Mouse (Mus musculus) limb, embryonic 15.5 days (tissue): ENCODE results near the gene Zbtb45. TPM values are rescaled to one million over a fixed set of nuclear protein-coding genes. Genes with fewer than 3 reads are reported as not detected.

ENCODE experiments used
- ATAC-seq: fragments of 200-750 bp; cut with Nextera tagmentation; 2 replicates; pipeline ENCODE4 v1.8.0; 2017; ENCODE audit warnings: low read depth, moderate TSS enrichment; ENCODE audit not compliant: insufficient number of reproducible peaks, low FRiP score, low TSS enrichment
- H3K27ac ChIP-seq: fragments of 300-500 bp; sonication (generic); 2 replicates; pipeline ENCODE4 v1.5.1; 2015; ENCODE audit warnings: moderate library complexity, mild to moderate bottlenecking, inconsistent platforms
- H3K27me3 ChIP-seq: fragments of 300-500 bp; sonication (generic); 2 replicates; pipeline ENCODE4 v1.6.1; 2015; ENCODE audit warnings: inconsistent platforms
- H3K36me3 ChIP-seq: fragments of 300-500 bp; sonication (generic); 2 replicates; pipeline ENCODE4 v1.6.1; 2015; ENCODE audit warnings: inconsistent platforms
- H3K4me1 ChIP-seq: fragments of 300-500 bp; sonication (generic); 2 replicates; pipeline ENCODE4 v1.6.1; 2015; ENCODE audit warnings: inconsistent platforms
- H3K4me2 ChIP-seq: fragments of 300-500 bp; sonication (generic); 2 replicates; pipeline ENCODE4 v1.6.1; 2015; ENCODE audit warnings: mild to moderate bottlenecking, inconsistent platforms
- H3K4me3 ChIP-seq: fragments of 300-500 bp; sonication (generic); 2 replicates; pipeline ENCODE4 v1.5.1; 2015; ENCODE audit warnings: mild to moderate bottlenecking, inconsistent platforms
- H3K9ac ChIP-seq: fragments of 300-500 bp; sonication (generic); 2 replicates; pipeline ENCODE4 v1.6.1; 2015; ENCODE audit warnings: inconsistent platforms
- H3K9me3 ChIP-seq: fragments of 300-500 bp; sonication (generic); 2 replicates; pipeline ENCODE4 v1.6.1; 2016; ENCODE audit warnings: inconsistent platforms
- WGBS: fragments of 180-500 bp; shearing (Covaris S2); methylation state at CpG from one replicate; pipeline ENCODE4 v1.1.7; 2015; 5-methylcytosine and 5-hydroxymethylcytosine counted together
- polyA plus RNA-seq: library from polyadenylated mRNA; unstranded; fragments of >200 nt; fragmentation: Nextera tagmentation; extraction: Ambion mirVana; gene quantifications from 2 replicates; pipeline ENCODE4 v1.2.1, GENCODE M21; 2015

The Zbtb45 gene
- polyA plus RNA-seq, 1 experiment from 2014 or later = 23.7 TPM

DNA sequence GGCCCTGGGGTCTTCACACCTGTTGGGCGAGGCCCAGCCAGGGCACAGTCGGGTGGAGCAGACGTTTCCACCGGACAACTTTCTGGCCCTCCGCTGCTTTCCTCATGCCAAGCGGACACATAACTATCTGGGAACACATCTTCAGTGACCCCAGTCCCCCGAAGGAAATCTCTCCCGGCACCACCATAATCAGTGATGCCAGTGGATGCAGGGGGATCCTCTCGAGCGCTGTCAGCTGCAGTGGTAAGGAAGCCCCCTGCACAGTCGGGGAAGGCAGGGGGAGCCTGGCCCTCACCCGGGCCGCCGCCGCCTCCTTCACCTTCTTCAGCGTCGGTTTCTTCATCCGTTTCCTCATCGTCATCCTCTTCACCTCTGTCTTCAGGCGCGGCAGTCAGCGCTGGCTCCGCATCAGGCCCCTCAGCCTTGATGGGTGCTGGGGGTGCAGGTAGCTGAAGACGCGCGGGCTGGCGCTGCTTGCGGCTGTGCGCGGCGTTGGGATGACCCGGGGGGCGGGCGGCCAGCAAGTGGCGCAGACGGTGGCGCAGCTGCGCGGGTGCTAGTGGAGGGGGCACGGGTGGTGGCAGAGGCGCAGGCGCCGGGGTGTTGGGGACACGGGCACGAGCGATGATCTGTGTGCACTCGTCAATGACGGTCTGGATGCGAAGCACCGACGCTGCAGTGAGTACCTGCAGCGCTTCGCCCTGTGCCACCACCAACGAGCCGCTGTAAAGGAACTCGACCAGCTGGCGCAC lies 2.3 kb downstream of the Zbtb45 start:
- no peak overlapping the region for H3K27ac ChIP-seq
- WGBS = 47% methylated on average over 57 of the region's 57 CpGs
- H3K9ac ChIP-seq = 0 out of 2 replicates have a peak overlapping the region, but pooled peaks have one; percentile 0
- no peak for ATAC-seq
- H3K36me3 ChIP-seq = peaks cover 42% of the 10 kb centered on the region
- H3K27me3 ChIP-seq = no peaks in the 10 kb centered on the region
- H3K4me2 ChIP-seq = no peak overlapping the region; the same call in 1 of the 2 replicates
- no peak overlapping the region for H3K4me3 ChIP-seq
- H3K9me3 ChIP-seq = no peaks in the 10 kb centered on the region
- peaks cover 33% of the 10 kb centered on the region for H3K4me1 ChIP-seq

DNA sequence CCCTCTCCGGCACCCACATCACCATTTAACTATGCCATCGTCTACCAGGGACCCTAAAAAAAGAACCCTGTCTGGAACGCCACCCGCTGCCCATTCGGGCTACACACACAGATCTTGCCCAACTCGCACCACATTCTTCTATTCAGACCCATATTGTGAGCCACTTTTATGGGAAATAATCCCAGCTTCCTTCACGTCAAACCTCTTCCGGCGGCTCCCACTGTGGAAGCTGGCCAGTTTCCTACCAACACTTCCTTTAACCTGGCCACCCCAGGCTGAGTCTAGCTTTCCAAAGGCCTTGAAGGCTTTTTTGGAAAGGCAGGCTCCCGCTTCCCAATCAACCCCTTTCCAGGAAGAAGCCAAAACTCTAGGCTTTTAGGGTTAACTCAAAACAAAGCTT lies 3.3 kb downstream of the Zbtb45 start:
- no peak overlapping the region for H3K9ac ChIP-seq
- 74% methylated on average over 10 of the region's 10 CpGs for WGBS
- no peak overlapping the region for H3K4me3 ChIP-seq

DNA sequence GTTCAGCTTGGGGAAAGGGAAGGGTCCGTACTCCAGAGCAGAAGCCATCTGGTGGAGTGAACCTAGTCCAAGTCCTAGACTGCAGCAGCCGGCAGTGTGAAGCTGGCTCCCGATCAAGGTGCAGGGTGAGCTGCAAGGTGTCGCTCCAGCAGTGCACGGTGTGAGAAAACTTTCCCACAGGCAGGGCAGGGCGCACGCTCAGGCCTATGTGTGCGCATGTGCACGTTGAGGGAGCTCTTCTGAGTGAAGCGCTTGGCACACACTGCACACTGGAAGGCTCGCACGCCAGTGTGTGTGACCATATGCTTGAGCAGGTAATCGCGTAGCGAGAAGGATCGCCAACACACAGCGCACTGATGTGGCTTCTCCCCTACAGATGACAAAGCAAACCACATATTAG lies 3.8 kb downstream of the Zbtb45 start:
- H3K4me1 ChIP-seq = peaks cover 33% of the 10 kb centered on the region
- H3K9ac ChIP-seq = no peak overlapping the region
- no peaks in the 10 kb centered on the region for H3K27me3 ChIP-seq
- H3K9me3 ChIP-seq = no peaks in the 10 kb centered on the region
- H3K36me3 ChIP-seq = peaks cover 42% of the 10 kb centered on the region
- no peak overlapping the region for H3K4me2 ChIP-seq
- ATAC-seq = no peak
- no peak overlapping the region for H3K4me3 ChIP-seq
- WGBS = 82% methylated on average over 17 of the region's 17 CpGs
- no peak overlapping the region for H3K27ac ChIP-seq

More for the DNA sequence above, 3.3 kb downstream of the Zbtb45 start:
- peaks cover 42% of the 10 kb centered on the region for H3K36me3 ChIP-seq
- no peak for ATAC-seq
- 0 out of 2 replicates have a peak overlapping the region, but pooled peaks have one; percentile 11 for H3K27ac ChIP-seq
- H3K4me1 ChIP-seq = peaks cover 33% of the 10 kb centered on the region
- no peak overlapping the region for H3K4me2 ChIP-seq
- H3K9me3 ChIP-seq = no peaks in the 10 kb centered on the region
- H3K27me3 ChIP-seq = no peaks in the 10 kb centered on the region

DNA sequence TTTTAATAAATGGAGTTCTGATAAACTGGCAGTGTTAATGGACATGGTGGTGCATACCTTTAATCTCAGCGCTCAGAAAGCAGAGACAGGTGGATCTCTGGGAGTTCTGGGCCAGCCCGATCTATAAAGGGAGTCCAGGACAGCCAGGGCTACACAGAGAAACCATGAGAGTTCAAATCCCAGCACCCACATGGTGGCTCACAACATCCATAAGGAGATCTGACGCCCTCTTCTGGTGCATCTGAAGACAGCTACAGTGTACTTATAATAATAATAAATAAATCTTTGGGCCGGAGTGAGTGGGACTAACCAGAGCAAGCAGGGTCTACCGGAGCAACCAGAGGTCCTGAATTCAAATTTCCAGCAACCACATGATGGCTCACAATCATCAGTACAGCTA lies 6.5 kb downstream of the Zbtb45 start:
- H3K4me3 ChIP-seq = no peak overlapping the region
- peaks cover 20% of the 10 kb centered on the region for H3K4me1 ChIP-seq
- 78% methylated on average over 5 of the region's 5 CpGs for WGBS
- no peak overlapping the region for H3K4me2 ChIP-seq
- no peak overlapping the region for H3K27ac ChIP-seq
- no peak overlapping the region for H3K9ac ChIP-seq
- peaks cover 42% of the 10 kb centered on the region for H3K36me3 ChIP-seq
- H3K27me3 ChIP-seq = no peaks in the 10 kb centered on the region
- no peak for ATAC-seq
- H3K9me3 ChIP-seq = no peaks in the 10 kb centered on the region

DNA sequence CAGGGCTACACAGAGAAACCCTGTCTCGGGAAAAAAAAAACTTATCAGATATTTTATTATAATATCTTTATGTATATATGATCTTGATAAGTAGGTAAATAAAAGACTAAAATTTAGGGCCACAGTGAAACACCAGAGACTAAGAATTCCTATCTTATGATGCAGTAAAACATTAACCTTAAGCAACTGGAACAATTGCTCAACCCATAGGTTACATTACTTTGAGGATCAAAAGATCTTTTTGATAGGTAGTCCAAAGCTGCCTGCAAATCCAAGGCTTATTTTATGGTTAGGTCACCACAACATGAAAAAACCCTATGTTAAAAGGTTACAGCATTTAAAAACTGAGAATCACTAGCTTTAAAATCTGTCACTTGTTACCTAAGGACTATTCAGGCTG lies 8.2 kb downstream of the Zbtb45 start:
- 70% methylated on average over 1 of the region's 1 CpGs for WGBS
- ATAC-seq = no peak
- H3K9me3 ChIP-seq = no peaks in the 10 kb centered on the region
- H3K4me1 ChIP-seq = 0 out of 2 replicates have a peak, but pooled peaks cover 3% of the 10 kb centered on the region
- no peak overlapping the region for H3K4me3 ChIP-seq
- H3K4me2 ChIP-seq = no peak overlapping the region
- H3K36me3 ChIP-seq = peaks cover 25% of the 10 kb centered on the region
- H3K9ac ChIP-seq = no peak overlapping the region
- H3K27ac ChIP-seq = no peak overlapping the region
- no peaks in the 10 kb centered on the region for H3K27me3 ChIP-seq

DNA sequence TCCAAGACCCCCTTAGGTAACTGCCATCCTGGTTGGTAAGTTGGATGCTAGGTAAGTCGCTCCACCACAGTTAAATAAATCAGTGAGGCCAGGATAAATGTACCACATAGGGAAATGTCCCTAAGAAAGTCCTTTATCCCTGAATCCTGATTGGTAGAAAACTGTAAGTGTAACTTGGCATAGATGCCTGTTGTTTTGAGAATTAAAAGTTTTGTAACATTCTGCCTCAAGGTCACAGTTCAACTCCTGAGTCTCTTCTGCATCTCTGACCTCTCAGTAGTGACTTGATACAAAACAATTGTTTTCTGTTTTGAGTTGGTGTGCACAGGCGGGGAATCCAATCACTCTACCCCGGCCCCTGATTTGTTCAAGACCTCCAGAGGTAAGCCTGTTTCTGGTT lies 11.0 kb downstream of the Zbtb45 start, which contains the start of gene Trim28:
Gene Trim28 (plus strand): TSS at position 264 of the 400 bp plus-strand sequence.
- peaks cover 2% of the 10 kb centered on the region; the same call in 1 of the 2 replicates for H3K36me3 ChIP-seq
- no peak within 1 kb of the TSS for H3K9ac ChIP-seq
- no peaks in the 10 kb centered on the region for H3K4me1 ChIP-seq
- H3K9me3 ChIP-seq = no peaks in the 10 kb centered on the region
- no peak within 1 kb of the TSS for H3K4me2 ChIP-seq
- H3K27me3 ChIP-seq = no peaks in the 10 kb centered on the region
- no peak within 1 kb of the TSS for H3K4me3 ChIP-seq
- 83% methylated on average over 3 of the region's 3 CpGs for whole genome bisulfite sequencing
- no peak for ATAC-seq
- H3K27ac ChIP-seq = no peak within 1 kb of the TSS

DNA sequence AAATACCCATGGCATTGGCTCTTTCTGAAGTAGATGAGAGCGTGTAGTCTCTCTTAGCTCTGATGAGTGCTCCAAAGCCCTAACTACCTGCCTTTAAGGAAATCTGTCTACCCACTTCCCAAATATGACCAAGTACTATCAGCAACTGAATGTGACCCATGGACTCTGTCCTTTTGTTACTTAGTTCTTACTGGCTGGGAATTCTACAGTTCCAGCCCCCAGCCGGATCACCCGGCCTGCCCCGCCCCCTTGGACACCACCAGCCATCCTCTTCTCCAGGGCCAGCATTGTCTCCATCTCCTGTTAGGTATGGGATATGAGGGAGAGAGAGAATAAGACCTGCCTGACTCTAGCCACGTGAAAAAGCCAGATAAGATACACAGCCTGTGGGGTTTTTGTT lies 11.8 kb downstream of the Zbtb45 start, which contains the start of gene Slc27a5:
Gene Slc27a5 (minus strand): TSS at position 140 of the 400 bp plus-strand sequence.
- WGBS = 75% methylated on average over 5 of the region's 5 CpGs
- Histone ChIP-seq H3K9ac (no peak within 1 kb of the TSS), H3K27me3 (no peaks in the 10 kb centered on the region), H3K4me1 (no peaks in the 10 kb centered on the region), H3K4me2 (no peak within 1 kb of the TSS), H3K9me3 (no peaks in the 10 kb centered on the region), H3K4me3 (no peak within 1 kb of the TSS), H3K27ac (no peak within 1 kb of the TSS), H3K36me3 (no peaks in the 10 kb centered on the region)
- ATAC-seq = no peak

DNA sequence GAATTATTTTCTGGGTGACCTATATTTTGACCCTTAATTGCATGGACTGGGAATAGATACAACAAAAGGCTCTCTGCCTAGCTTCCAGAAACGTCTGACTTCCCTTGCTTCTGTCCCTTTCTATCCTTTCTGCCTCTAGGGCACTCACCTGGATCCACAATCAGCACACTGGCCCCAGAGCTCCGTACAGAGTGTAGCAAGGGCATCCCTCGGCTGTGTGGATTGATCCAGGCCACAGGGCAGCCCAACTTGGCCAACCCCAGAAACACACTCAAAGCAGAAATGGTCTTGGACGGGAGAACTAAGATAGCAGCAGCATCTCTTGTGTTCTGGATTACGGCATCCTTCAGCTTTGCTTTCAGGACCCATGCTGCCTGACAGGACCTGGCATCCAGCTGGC lies 12.6 kb downstream of the Zbtb45 start:
- no peaks in the 10 kb centered on the region for H3K27me3 ChIP-seq
- WGBS = 59% methylated on average over 5 of the region's 5 CpGs
- no peak overlapping the region for H3K4me2 ChIP-seq
- no peak overlapping the region for H3K9ac ChIP-seq
- no peaks in the 10 kb centered on the region for H3K9me3 ChIP-seq
- H3K27ac ChIP-seq = no peak overlapping the region
- no peaks in the 10 kb centered on the region for H3K36me3 ChIP-seq
- ATAC-seq = no peak
- no peaks in the 10 kb centered on the region for H3K4me1 ChIP-seq
- no peak overlapping the region for H3K4me3 ChIP-seq

DNA sequence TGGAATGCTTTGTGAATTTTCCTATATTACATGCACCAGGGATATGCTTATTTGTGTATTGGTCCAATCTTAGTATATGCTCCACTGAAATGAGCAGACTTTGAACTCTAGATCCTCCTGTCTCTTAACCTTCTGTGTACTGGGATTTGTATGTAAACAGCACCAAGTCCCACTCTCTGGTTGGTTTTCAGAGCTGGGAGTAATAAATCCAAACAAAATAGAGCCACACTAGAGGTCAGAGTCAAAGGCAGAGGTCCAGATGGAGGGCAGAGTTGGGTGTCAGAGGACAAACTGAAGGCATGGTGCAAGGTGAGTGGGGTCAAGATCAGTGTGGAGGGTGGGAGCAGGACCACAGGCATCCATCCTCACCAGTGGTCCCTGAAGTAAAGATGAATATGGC lies 14.0 kb downstream of the Zbtb45 start:
- no peak for ATAC-seq

DNA sequence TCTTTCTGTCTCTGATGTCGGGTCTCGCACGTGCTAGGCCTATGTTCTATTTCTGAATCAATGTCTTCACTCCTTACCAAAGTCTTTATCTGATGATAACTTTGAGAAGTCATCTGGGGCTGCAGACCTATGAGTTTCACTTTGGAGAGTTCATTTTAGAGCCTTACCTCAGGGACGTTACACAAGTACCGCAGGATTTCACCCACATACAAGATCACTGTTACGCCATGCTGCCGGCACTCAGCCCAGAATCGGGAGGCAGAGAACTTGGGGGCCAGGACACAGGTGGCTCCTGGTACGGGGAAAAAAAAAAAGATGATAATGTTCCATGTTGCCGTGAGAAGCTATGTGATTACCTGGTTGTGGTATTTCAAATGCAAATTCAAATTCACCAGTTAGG lies 16.7 kb downstream of the Zbtb45 start:
- Histone ChIP-seq H3K27me3 (no peaks in the 10 kb centered on the region), H3K9ac (no peak overlapping the region), H3K4me2 (no peak overlapping the region), H3K4me1 (no peaks in the 10 kb centered on the region), H3K4me3 (no peak overlapping the region), H3K27ac (no peak overlapping the region), H3K9me3 (no peaks in the 10 kb centered on the region), H3K36me3 (no peaks in the 10 kb centered on the region)
- no peak for ATAC-seq
- WGBS = 85% methylated on average over 10 of the region's 10 CpGs

More for the DNA sequence above, 14.0 kb downstream of the Zbtb45 start:
- H3K4me1 ChIP-seq = no peaks in the 10 kb centered on the region
- no peak overlapping the region for H3K27ac ChIP-seq
- H3K4me3 ChIP-seq = no peak overlapping the region
- no peaks in the 10 kb centered on the region for H3K36me3 ChIP-seq
- H3K9me3 ChIP-seq = no peaks in the 10 kb centered on the region
- no peaks in the 10 kb centered on the region for H3K27me3 ChIP-seq
- no peak overlapping the region for H3K4me2 ChIP-seq
- no peak overlapping the region for H3K9ac ChIP-seq

DNA sequence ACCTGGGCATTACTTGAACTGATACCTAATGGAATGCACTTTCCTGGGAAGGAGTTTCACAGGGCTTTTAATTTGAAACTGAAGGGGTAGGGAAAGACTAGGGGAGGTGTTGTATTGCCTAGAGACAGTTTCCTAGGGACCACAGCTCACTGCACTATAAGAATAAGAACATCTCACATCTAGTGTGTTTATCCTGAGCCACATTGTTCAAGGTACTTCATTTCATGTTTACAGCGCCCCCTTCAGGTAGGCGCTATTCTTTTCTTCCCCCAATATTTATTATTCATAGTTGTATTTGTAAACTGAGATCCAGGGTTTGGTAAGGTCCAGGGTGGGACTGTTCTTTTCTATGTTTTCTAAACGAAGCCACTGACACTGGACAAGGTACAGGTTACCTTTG lies 17.6 kb downstream of the Zbtb45 start:
- H3K27ac ChIP-seq = no peak overlapping the region
- no peaks in the 10 kb centered on the region for H3K4me1 ChIP-seq
- ATAC-seq = no peak
- H3K4me3 ChIP-seq = no peak overlapping the region
- no peaks in the 10 kb centered on the region for H3K9me3 ChIP-seq
- no peak overlapping the region for H3K4me2 ChIP-seq
- H3K9ac ChIP-seq = no peak overlapping the region
- 8% methylated on average over 3 of the region's 3 CpGs for WGBS
- H3K27me3 ChIP-seq = no peaks in the 10 kb centered on the region
- no peaks in the 10 kb centered on the region for H3K36me3 ChIP-seq

DNA sequence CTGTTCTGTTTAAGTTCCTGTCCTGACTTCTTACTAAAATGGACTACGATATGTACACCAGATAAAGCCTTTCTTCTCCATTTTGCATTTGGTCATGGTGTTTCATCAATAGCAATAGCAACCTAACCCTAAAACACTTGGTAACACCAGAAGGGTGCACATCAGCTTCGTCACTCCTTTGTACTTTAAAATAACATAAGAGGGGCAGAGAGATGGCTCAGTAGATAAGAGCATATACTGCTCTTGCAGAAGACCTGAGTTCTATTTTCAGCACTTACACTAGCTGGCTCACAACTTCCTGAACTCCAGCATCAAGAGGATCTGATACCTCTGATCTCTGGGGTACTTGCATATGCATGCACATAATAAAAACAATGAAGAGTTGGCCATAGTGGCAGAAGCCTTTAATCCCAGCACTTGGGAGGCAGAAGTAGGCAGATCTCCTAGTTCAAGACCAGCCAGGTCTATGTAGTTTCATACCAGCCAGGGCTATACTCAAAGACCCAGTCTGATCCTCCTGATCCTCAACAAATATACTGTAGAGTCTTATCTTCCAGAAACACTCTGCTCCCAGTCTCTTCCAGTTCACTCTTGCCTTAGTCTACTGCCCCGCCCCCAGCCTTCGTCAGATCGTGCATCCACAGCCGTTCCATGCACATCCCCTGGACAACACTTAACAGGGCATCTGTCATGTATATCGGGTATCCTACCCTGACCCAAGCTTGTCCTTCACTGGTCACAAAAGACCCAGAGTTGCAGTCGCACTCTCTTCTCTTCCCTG lies 22.2 kb downstream of the Zbtb45 start:
- Histone ChIP-seq H3K27me3 (no peaks in the 10 kb centered on the region), H3K4me3 (no peak overlapping the region), H3K4me2 (no peak overlapping the region), H3K9ac (no peak overlapping the region), H3K4me1 (no peaks in the 10 kb centered on the region), H3K36me3 (peaks cover under 1% of the 10 kb centered on the region; the same call in 1 of the 2 replicates), H3K27ac (no peak overlapping the region), H3K9me3 (no peaks in the 10 kb centered on the region)
- ATAC-seq = no peak
- 79% methylated on average over 8 of the region's 8 CpGs for WGBS
